Mouse (Mus musculus) CH12F3 (cell line): ENCODE data around the gene Znrd1as.

ENCODE experiments used
- in situ Hi-C: fragments of 300-500 bp; cut with MboI; formaldehyde crosslinking; loops from 2 replicates; pipeline ENCODE4 v1.14.3; 2020; ENCODE audit warnings: low sequenced_read_pairs

Znrd1as gene

GRCm38 (mm10) chr17:36957999-36958743 lies at the start of gene Znrd1as, which contains the start of gene Znrd1:
Gene Znrd1as (plus strand): TSS chr17:36958592.
Gene Znrd1 (minus strand): TSS chr17:36958559.
- in situ Hi-C loops = no loop called here

DNA sequence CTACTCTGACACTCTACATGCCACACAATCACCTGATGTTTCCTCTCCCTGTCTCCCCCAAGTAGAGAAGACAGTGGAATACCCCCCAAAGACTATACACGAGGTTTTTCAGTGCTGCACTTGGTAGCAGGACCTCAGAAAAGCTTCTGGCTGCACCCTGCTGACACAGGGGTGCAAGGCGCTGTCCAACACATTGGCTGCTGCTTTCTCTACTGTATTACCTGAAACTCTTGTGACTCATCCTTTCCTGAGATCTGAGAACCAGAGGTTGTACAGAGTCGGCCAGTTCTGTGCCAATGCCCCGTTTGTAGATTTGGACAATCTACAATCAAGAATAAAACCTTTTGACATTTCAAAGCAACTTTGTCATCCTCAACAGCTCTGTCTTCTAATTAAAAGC lies 48.6 kb upstream of the Znrd1as start:
- in situ Hi-C loops = loop anchor here (25.0 kb wide), 1 partner anchor 302 kb away; the partner anchor contains the start of genes Olfr94, Olfr95 and Olfr96

GRCm38 (mm10) chr17:36912031-36912430 lies 46.4 kb upstream of the Znrd1as start:
- in situ Hi-C loops = loop anchor here (25.0 kb wide), 1 partner anchor 300 kb away; the partner anchor contains the start of genes Olfr94, Olfr95 and Olfr96

GRCm38 (mm10) chr17:36914108-36914507 lies 44.3 kb upstream of the Znrd1as start:
- in situ Hi-C loops = loop anchor here (25.0 kb wide), 1 partner anchor 298 kb away; the partner anchor contains the start of genes Olfr94, Olfr95 and Olfr96

GRCm38 (mm10) chr17:36915076-36915475 lies 43.3 kb upstream of the Znrd1as start:
- in situ Hi-C loops = loop anchor here (25.0 kb wide), 1 partner anchor 297 kb away; the partner anchor contains the start of genes Olfr94, Olfr95 and Olfr96

- in situ Hi-C loops = loop anchor here (25.0 kb wide), 1 partner anchor 292 kb away; the partner anchor contains the start of genes Olfr94, Olfr95 and Olfr96
Observed at GRCm38 (mm10) chr17:36920239-36920638, 38.2 kb upstream of the Znrd1as start.

DNA sequence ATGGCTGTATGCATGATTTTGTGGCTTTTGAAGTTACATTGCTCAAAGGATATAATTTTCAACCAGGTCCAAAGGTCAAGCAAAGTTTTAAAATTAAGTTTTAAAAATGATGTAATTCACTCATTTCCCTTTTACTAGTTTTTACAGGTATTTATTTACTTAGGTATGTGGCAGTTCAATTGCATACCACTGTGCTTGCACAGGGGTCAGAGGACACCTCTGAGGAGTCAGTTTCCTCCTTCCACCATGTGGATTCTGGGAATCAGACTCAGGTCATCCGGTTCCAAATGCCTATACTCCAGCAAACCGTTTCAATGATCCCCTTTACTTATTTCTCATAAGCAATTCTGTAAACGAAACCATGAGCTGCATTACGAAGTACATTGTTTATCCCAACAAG lies 35.7 kb upstream of the Znrd1as start:
- in situ Hi-C loops = loop anchor here (25.0 kb wide), 1 partner anchor 290 kb away; the partner anchor contains the start of genes Olfr94, Olfr95 and Olfr96

GRCm38 (mm10) chr17:36923491-36923890 lies 34.9 kb upstream of the Znrd1as start:
- in situ Hi-C loops = loop anchor here (25.0 kb wide), 1 partner anchor 289 kb away; the partner anchor contains the start of genes Olfr94, Olfr95 and Olfr96

DNA sequence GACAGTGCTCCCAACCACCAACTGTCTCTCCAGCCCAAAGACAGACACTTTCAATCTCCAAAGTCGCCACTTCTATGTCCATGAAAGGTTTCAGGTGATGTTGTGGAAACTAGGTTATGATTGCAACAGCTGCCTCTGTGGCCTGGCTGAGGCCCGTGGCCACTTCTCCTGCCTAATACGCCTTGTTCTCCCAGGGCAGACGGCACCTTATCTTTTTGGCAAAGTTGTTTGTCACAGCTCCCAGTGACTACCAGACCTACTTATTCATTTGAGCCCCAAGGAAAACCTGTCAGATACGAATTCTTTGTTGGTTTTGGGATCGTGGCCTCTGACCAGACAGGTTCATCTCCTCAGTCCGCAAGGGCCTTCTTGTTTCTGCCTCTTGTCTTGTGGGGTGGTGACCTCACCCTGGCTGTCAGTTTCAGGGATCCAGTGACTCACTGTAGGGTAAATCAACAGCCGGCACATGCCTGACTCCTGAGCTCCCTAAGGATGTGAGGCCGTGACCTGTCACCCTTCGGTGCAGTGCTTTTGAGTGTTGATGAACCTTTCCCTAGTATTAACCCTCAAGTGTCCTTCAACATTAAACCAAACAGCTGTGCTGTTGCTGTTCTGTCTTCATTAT lies 30.8 kb upstream of the Znrd1as start:
- in situ Hi-C loops = no loop called here

DNA sequence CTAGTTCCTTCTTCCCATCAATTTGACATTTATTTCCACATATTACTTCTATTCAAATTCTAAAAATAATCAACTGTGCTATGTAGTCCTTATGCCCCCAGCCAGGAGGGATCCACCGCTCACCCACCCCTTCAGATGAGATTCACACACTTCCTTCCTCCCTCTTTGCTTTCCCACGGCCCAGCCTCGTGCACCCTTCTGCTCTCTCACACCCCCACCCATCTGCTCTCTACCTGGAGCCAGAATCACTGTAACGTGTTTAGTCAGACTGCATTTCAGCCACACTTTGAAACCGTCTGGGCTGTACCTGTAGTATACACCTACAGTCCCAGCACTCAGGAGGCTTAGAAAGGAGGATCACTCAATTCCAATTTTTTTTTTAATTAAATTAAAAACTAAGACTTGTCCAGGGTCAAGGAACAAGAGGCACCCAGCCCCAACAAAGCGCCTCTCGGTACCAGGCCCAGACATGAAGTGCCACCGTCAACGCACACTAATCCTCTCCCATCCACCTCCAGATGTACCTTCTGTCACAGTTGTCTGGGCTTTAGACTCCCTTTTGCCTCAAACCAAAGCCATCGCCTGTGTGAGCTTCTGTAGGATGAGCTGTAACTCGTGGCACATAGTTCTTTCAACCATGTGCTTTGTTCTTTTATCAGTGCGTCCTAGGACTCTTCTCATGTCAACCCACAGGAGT lies 29.0 kb upstream of the Znrd1as start:
- in situ Hi-C loops = no loop called here

- in situ Hi-C loops = no loop called here
Observed at GRCm38 (mm10) chr17:36930233-36930632, 28.2 kb upstream of the Znrd1as start.

DNA sequence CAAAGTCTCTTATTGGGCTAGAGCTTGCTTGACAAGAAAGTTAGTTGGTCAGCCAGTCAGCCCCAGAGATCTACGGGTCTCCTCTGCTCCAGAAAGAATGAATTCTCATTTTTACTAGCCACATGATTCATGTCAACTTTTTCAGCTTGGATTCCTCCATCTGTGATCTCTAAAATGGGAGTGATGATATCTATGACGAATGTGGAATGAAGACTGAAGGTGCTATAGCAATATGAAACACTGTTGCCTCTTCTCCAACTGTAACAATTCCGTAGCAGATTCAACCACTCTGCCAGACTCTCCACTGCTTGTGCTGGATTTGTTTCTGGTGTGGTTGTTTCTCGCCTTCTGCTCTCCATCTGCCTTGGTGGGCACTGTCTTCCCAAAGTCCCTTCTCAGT lies 27.3 kb upstream of the Znrd1as start:
- in situ Hi-C loops = no loop called here

DNA sequence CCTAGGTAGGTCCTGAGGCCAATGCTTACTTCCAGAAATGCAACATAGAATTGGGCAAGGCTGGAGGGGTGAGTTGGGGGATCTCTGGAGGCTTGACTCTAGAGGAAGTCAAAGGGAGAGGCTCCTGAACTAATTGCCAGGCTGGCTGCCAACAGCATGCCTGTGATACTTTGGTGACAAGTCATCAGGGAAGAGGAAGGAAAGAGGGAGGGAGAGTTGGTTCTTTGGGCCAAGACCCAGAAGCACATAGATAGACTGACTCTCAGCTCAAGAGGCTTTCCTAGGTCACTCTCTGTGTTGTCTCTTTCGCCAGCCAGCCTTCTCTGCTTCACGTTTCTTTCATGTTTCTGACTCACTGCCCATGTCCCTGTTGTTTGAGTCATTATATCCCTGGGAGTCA lies 26.6 kb upstream of the Znrd1as start:
- in situ Hi-C loops = no loop called here

- in situ Hi-C loops = no loop called here
Observed at GRCm38 (mm10) chr17:36938056-36938455, 20.3 kb upstream of the Znrd1as start.

DNA sequence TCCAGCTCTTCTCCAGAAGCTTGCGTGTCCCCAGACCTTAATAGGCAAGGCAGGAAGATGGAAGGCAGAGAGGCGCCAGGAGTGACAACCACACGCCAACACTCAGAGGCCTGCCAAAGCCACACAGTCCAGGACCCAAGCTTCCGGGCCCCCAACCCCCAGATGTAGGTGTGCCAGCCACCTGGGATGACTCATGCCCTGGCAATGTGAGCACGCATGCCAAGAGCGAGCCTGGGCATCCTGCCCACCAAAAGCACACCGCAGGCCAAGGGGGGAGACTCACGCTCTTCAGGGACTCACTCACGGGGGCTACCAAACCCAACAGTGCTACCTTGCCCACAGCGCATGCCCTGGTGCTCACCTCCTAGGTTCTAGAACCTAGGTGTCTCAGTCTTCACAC lies 16.0 kb upstream of the Znrd1as start:
- in situ Hi-C loops = no loop called here

GRCm38 (mm10) chr17:36942791-36943471 lies 15.5 kb upstream of the Znrd1as start, which contains the start of gene Rnf39:
Gene Rnf39 (plus strand): TSS chr17:36942918.
- in situ Hi-C loops = no loop called here

GRCm38 (mm10) chr17:36943691-36944090 lies 14.7 kb upstream of the Znrd1as start:
- in situ Hi-C loops = no loop called here

- in situ Hi-C loops = no loop called here
Observed at GRCm38 (mm10) chr17:36944121-36944775, 14.1 kb upstream of the Znrd1as start.

DNA sequence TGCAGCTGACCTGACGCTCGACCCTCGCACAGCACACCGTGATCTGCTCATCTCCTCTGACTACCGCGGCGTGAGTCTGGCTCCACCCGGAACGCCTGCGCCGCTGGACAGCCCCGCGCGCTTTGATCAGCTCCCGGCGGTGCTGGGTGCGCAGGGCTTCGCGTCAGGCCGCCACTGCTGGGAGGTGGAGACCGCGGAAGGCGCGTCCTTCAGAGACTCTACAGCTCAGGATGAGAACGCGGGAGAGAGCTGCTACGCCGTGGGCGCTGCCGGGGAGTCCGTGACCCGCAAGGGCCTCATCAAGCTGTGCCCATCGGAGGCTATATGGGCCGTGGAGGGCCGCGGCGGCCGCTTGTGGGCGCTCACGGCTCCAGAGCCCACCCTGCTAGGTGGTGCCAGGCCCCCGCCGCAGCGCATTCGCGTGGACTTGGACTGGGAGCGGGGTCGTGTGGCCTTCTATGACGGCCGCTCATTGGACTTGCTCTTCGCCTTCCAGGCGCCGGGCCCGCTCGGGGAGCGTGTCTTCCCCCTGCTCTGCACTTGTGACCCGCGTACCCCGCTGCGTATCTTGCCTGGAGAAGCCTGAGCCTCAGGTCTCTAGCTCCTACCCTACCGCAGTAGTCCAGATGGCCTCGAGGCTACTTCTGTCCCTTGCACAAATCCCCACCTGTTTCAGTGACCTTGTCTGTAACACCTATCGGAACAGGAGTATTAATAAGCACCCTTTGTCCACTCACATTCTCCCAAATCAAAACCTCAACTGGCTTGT lies 11.2 kb upstream of the Znrd1as start:
- in situ Hi-C loops = no loop called here
